Mouse (Mus musculus): ENCODE measurements around the gene Lbhd1. TPM values are rescaled to one million over a fixed set of nuclear protein-coding genes. Genes with fewer than 3 reads are reported as not detected.

Lbhd1 gene
- polyA plus RNA-seq (2014; fragmentation: Illumina TruSeq; extraction: RNeasy Lipid Tissue Mini Kit (QIAGEN cat#74804); ENCODE audit: low read depth, low replicate concordance) = 2.4 TPM

GRCm38 (mm10) chr19:8883616-8884015 is at the start of gene Lbhd1, which contains the start of gene Gm49403:
TSS of gene Lbhd1 (plus strand) at chr19:8883732.
TSS of gene Gm49403 (plus strand) at chr19:8883930.

GRCm38 (mm10) chr19:8837251-8837791 is 46.2 kb upstream of the Lbhd1 start, which contains the start of gene Bscl2:
TSS of gene Bscl2 (plus strand) at chr19:8837467.

GRCm38 (mm10) chr19:8839103-8839907 is 44.2 kb upstream of the Lbhd1 start, which contains the start of gene Gng3:
TSS of gene Gng3 (minus strand) at chr19:8839194.

GRCm38 (mm10) chr19:8850402-8850901 is 33.1 kb upstream of the Lbhd1 start, which contains the start of gene Lrrn4cl:
TSS of gene Lrrn4cl (plus strand) at chr19:8850768.

GRCm38 (mm10) chr19:8871267-8872186 is 12.0 kb upstream of the Lbhd1 start, which contains the start of gene Ubxn1:
TSS of gene Ubxn1 (plus strand) at chr19:8871496.

GRCm38 (mm10) chr19:8880311-8881033 is 3.1 kb upstream of the Lbhd1 start, which contains the start of gene Uqcc3:
TSS of gene Uqcc3 (minus strand) at chr19:8880923.

GRCm38 (mm10) chr19:8888511-8889385 is 5.2 kb downstream of the Lbhd1 start, which contains the start of the genes 1810009A15Rik and Gm49416:
TSS of gene 1810009A15Rik (plus strand) at chr19:8888853.
TSS of gene Gm49416 (plus strand) at chr19:8888926.

GRCm38 (mm10) chr19:8892829-8893766 is 9.6 kb downstream of the Lbhd1 start, which contains the start of gene Ints5:
TSS of gene Ints5 (plus strand) at chr19:8893005.

GRCm38 (mm10) chr19:8897865-8898495 is 14.4 kb downstream of the Lbhd1 start, which contains the start of gene Ganab:
TSS of gene Ganab (plus strand) at chr19:8898071.

GRCm38 (mm10) chr19:8920073-8920736 is 36.7 kb downstream of the Lbhd1 start, which contains the start of gene B3gat3:
TSS of gene B3gat3 (plus strand) at chr19:8920374.

GRCm38 (mm10) chr19:8929224-8930088 is 45.9 kb downstream of the Lbhd1 start, which contains the start of the genes Rom1 and Eml3:
TSS of gene Rom1 (minus strand) at chr19:8929356.
TSS of gene Eml3 (plus strand) at chr19:8929552.

GRCm38 (mm10) chr19:8941515-8942217 is 58.1 kb downstream of the Lbhd1 start, which contains the start of gene Mta2:
TSS of gene Mta2 (plus strand) at chr19:8941875.

